Mouse (Mus musculus) bone marrow macrophage, adult 2 months (primary cell): Measurements from ENCODE around the gene Il3.

Source experiments
- CTCF ChIP-seq: IDR thresholded peaks from 2 replicates; pipeline ENCODE4 v1.5.1; 2012; ENCODE audit warnings: low read depth, mild to moderate bottlenecking, low read length, moderate library complexity
- POLR2A ChIP-seq: IDR thresholded peaks from 2 replicates; pipeline ENCODE4 v1.6.1; 2012; ENCODE audit warnings: mild to moderate bottlenecking, low read depth, low read length, borderline replicate concordance

- no peak for TF ChIP-seq CTCF
- TF ChIP-seq POLR2A = no peak
These were observed 22.6 kb downstream of the Il3 start for GRCm38 (mm10) chr11:54244465-54244864.
